Mouse (Mus musculus): ENCODE measurements around the gene Megf6. TPM values are rescaled to one million over a fixed set of nuclear protein-coding genes. Genes with fewer than 3 reads are reported as not detected.

Gene Megf6
- polyA plus RNA-seq, 1 experiment from 2014 or later: 31.5 TPM

DNA sequence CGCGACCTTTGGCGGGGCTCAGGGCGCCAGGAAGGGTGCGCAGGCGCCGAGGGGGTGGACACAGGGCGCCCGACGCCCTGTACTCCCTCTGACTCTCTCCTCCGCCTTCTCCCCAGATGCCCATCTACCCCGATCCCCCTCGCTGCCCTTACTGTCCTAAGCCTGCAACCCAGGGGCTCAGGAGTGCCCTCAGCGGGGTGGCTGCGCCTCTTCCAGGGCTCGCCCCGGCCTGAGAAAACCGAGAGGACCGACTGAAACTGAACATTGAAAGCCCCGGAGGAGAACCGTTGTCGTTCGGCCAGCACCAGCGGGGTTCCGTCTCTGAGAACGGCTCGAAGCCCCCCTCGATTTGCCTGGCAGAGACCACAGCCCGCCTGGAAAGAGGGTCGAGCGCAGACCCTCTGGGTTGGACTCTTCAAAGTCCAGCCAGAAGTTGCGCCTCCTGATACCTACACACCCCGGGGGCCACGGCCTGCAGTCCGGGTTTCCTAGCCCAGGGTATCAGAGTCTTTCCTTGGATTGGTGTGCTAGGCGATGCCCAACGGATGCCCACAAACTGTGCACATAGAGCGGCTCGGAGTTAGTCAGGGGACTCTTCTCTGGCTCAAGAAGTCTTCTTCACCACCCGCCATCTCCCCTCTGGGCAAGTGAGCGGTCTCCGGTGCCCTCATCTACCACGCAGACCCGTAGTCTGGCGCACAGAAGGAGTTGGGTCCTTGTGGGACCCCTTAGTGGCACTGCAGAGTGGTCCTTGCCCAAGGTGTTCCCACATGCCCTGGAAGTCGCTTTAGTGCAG, 30.1 kb upstream of the Megf6 start:
- Histone ChIP-seq H3K27ac (no peak overlapping the region), H3K9ac (peak overlapping the region; percentile 50; the same call in 1 of the 2 replicates), H3K4me3 (peak overlapping the region; percentile 88), H3K4me1 (replicated peaks) (peaks cover 33% of the 10 kb centered on the region), H3K27me3 (peaks cover 64% of the 10 kb centered on the region), H3K4me2 (peak overlapping the region; percentile 82), H3K36me3 (no peaks in the 10 kb centered on the region; the same call in 1 of the 2 replicates), H3K9me3 (replicated peaks) (no peaks in the 10 kb centered on the region)
- ATAC-seq (replicated peaks; ENCODE audit: insufficient number of reproducible peaks, insufficient read depth, low FRiP score, low read depth): no peak
- 2% methylated on average over 44 of the region's 46 CpGs for WGBS

DNA sequence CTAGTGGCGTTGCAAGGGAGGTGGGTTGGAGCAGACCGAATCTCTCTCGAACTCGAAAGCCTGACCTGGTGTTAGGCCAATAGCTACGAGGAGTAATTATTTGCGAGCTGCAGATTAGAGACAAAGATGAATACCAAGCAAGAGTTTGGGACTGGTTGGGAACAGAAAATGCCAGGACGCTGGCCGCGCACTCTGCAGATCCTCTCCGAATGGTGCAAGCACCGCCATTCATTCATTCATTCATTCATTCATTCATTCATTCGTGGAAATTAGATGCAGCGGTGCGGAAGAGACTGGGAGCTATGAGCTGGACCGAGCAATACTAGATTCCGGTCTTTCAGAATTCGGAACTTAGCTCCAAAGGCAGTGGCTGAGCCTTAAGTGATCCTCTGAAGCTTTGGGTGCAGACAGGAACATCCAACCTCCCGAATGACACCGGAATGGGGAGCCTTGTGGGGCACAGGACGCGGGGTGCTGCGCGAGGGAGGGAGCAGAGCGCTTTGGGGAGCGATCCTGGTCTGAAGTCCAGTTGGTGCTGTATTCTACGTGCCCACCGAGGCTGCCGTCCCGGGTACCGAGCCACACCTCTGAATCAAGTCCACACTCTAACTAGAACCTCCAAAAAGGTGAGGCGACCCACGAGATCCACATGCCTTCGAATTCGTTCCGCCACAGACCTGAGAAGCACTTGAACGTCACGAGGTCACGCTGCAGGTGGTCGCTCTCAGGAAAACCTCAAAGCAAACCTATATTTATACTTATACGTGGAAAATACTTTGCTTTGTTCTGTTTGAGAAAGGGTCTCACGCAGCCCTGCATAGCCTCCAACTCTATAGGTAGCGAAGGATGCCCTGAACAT, 29.3 kb upstream of the Megf6 start:
- H3K4me3 ChIP-seq: peak overlapping the region; percentile 88
- H3K27me3 ChIP-seq: peaks cover 56% of the 10 kb centered on the region
- H3K27ac ChIP-seq: no peak overlapping the region
- 3% methylated on average over 42 of the region's 42 CpGs for WGBS
- H3K4me2 ChIP-seq: peak overlapping the region; percentile 82
- no peak for ATAC-seq (replicated peaks; ENCODE audit: insufficient number of reproducible peaks, insufficient read depth, low FRiP score, low read depth)
- H3K4me1 ChIP-seq (replicated peaks): peaks cover 33% of the 10 kb centered on the region
- H3K9ac ChIP-seq: no peak overlapping the region
- no peaks in the 10 kb centered on the region for H3K9me3 ChIP-seq (replicated peaks)
- H3K36me3 ChIP-seq: no peaks in the 10 kb centered on the region; the same call in 1 of the 2 replicates

DNA sequence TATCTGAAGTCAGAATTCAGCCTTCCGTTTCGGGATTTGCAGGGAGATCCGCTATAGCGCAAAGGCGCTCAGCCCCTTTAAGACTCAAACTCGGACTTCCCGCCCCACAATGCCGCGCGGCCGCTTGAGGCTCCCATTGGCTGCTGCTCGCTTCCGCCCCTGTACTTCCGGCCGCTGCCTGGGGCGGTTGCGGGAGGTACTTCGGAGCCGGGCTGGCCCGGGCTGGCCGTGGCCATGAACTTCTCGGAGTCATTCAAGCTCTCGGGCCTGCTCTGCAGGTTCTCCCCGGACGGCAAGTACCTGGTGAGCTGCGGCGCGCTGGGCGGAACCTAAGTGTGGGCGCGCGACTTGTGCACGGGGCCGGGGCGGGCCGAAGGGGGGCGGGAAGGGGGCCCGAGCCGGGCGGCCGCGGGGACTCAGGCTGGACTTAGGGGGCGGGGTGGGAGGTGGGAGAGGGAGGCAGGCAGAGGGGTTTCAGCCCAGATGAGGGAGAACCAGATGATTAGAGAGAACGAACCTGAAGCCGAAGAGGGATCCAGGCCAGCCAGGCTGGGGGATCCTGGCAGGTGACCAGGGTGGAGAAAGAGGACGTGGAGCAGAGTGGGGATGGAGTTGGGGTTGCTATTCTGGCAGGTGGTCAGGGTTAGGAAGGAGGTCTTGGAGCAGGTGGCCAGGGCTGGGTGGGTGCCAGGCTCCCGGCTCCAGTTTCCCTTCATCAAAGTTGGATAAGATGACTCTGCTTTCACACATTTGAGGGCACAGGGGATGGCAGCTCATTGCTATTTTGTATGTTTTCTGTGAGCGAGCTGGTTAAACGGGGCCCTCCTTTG, 28.1 kb upstream of the Megf6 start, which contains the start of gene Wrap73:
Wrap73 (plus strand) TSS at position 162 of the 830 bp plus-strand sequence.
- ATAC-seq (replicated peaks; ENCODE audit: insufficient number of reproducible peaks, insufficient read depth, low FRiP score, low read depth): peak; percentile 91
- H3K36me3 ChIP-seq: no peaks in the 10 kb centered on the region; the same call in 1 of the 2 replicates
- H3K27ac ChIP-seq: peak within 1 kb of the TSS; percentile 85
- peak within 1 kb of the TSS; percentile 88 for H3K4me3 ChIP-seq
- peaks cover 45% of the 10 kb centered on the region for H3K27me3 ChIP-seq
- no peaks in the 10 kb centered on the region for H3K9me3 ChIP-seq (replicated peaks)
- H3K4me2 ChIP-seq: peak within 1 kb of the TSS; percentile 82
- 1% methylated on average over 49 of the region's 49 CpGs for WGBS
- peak within 1 kb of the TSS; percentile 85 for H3K9ac ChIP-seq
- H3K4me1 ChIP-seq (replicated peaks): peaks cover 33% of the 10 kb centered on the region

DNA sequence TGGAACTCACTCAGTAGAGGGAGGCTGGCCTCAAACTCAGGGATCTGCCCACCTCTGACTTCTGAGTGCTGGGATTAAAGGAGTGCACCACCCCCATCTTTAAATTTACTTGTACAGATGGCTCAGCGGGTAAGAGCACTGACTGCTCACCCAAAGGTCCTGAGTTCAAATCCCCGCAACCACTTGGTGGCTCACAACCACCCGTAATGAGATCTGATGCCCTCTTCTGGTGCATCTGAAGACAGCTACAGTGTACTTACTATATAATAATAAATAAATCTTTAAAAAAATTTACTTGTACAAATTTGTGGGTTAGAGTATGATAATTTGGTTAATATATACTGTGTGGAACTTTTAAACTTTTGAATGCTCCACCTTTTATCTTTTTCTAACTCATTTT, 25.8 kb upstream of the Megf6 start:
- no peak for ATAC-seq (replicated peaks; ENCODE audit: insufficient number of reproducible peaks, insufficient read depth, low FRiP score, low read depth)
- no peaks in the 10 kb centered on the region; the same call in 1 of the 2 replicates for H3K36me3 ChIP-seq
- H3K4me2 ChIP-seq: no peak overlapping the region
- 80% methylated on average over 3 of the region's 3 CpGs for WGBS
- peaks cover 29% of the 10 kb centered on the region for H3K4me1 ChIP-seq (replicated peaks)
- no peak overlapping the region for H3K9ac ChIP-seq
- H3K27me3 ChIP-seq: peaks cover 22% of the 10 kb centered on the region
- no peaks in the 10 kb centered on the region for H3K9me3 ChIP-seq (replicated peaks)
- H3K4me3 ChIP-seq: no peak overlapping the region
- H3K27ac ChIP-seq: no peak overlapping the region

DNA sequence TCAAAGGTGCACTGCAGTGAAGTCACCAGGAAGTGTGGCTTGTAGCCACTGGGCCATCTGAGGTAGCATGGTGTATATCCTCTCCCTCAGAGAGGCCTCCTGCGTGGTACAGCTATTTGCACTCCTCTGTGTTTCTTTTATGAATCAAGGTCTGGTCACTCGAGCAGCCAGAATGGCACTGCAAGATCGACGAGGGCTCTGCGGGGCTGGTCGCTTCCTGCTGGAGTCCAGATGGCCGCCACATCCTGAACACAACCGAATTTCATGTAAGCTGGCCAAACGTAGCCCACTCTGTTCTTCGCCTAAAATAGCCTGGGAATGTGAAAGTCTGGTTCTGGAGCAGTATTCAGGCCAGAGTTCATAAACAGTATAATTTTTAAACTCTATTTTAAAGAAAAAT, 24.2 kb upstream of the Megf6 start:
- Histone ChIP-seq H3K36me3 (peaks cover 3% of the 10 kb centered on the region; the same call in 1 of the 2 replicates), H3K9ac (no peak overlapping the region), H3K4me3 (no peak overlapping the region), H3K27me3 (peaks cover 6% of the 10 kb centered on the region), H3K4me1 (replicated peaks) (peaks cover 12% of the 10 kb centered on the region), H3K27ac (no peak overlapping the region), H3K4me2 (no peak overlapping the region), H3K9me3 (replicated peaks) (no peaks in the 10 kb centered on the region)
- no peak for ATAC-seq (replicated peaks; ENCODE audit: insufficient number of reproducible peaks, insufficient read depth, low FRiP score, low read depth)
- 80% methylated on average over 10 of the region's 10 CpGs for WGBS

DNA sequence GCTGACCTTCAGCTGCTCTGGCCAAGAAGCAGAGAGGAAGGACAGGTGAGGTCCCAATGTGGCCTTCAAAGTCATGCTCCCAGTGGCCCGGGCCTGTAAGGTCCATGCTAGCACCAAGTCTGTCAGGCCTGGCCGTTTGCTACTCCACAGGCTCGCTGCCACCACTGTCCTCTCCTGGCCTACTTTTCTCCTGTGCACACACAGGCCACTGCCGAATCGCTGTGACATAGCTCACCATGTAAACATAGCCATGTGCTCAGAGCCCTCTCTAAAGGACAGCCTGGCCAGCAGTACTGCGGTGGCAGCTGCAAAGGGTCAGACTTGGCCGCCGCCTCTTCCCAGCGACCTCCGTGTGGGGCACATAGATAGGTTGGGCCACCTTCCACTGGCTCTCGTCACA, 16.4 kb upstream of the Megf6 start:
- Histone ChIP-seq H3K9ac (no peak overlapping the region), H3K9me3 (replicated peaks) (no peaks in the 10 kb centered on the region), H3K4me1 (replicated peaks) (peaks cover 4% of the 10 kb centered on the region), H3K4me2 (no peak overlapping the region), H3K27me3 (no peaks in the 10 kb centered on the region), H3K27ac (no peak overlapping the region), H3K36me3 (peaks cover 54% of the 10 kb centered on the region), H3K4me3 (no peak overlapping the region)
- WGBS: 70% methylated on average over 11 of the region's 11 CpGs
- ATAC-seq (replicated peaks; ENCODE audit: insufficient number of reproducible peaks, insufficient read depth, low FRiP score, low read depth): no peak

DNA sequence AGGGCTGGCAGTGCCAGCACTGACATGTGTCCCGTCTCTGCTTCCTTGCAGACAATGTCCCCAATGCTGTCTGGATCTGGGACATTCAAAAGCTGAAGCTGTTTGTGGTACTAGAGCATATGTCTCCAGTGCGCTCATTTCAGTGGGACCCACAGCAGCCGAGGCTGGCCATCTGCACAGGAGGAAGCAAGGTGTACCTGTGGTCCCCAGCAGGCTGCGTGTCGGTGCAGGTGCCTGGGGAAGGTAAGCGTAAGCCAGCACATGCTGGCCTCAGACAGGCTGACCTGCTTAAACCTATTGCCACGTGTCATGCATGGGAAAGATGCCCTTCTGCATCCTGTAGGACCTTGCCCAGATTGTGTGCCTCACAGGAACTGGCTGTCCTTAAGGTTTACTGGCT, 14.5 kb upstream of the Megf6 start:
- no peak for ATAC-seq (replicated peaks; ENCODE audit: insufficient number of reproducible peaks, insufficient read depth, low FRiP score, low read depth)
- 81% methylated on average over 7 of the region's 7 CpGs for WGBS
- H3K27me3 ChIP-seq: no peaks in the 10 kb centered on the region
- no peak overlapping the region for H3K4me2 ChIP-seq
- peaks cover 14% of the 10 kb centered on the region for H3K4me1 ChIP-seq (replicated peaks)
- no peak overlapping the region for H3K27ac ChIP-seq
- H3K4me3 ChIP-seq: no peak overlapping the region
- H3K36me3 ChIP-seq: peaks cover 54% of the 10 kb centered on the region
- no peaks in the 10 kb centered on the region for H3K9me3 ChIP-seq (replicated peaks)
- no peak overlapping the region for H3K9ac ChIP-seq

DNA sequence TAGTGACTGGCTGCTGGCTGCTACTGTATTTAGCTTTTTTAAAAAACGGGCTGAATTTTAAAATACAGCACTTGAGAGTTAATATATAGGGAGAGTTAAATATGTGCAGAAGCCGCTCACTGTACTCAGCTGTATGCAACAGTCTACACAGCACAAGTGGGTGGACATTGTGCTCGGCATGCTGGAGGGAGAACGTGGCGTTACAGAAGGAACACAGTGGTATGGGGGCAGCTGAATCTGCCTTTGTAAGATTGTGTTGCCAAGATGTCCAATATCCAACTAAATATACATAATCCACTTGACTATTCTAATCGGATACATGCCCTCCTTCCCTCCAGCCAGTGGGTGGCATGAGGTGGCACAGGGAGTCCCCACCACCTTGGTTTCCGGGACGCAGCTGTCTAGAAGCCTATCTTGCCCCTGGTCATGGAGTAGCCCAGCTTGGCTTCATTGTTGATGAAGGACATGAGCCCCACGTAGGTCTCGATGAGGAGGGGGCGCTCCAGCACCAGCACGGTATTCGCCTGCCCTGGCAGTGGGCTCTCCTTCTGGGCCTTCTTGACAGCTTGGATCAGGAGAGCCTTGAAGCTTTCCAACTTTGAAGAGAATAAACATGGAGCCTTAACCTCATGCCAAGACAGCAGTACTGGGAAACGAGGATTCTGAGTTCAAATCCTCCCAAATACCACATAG, 12.4 kb upstream of the Megf6 start:
- Histone ChIP-seq H3K27ac (no peak overlapping the region), H3K4me3 (no peak overlapping the region), H3K36me3 (peaks cover 35% of the 10 kb centered on the region), H3K27me3 (no peaks in the 10 kb centered on the region), H3K9me3 (replicated peaks) (no peaks in the 10 kb centered on the region), H3K9ac (no peak overlapping the region), H3K4me2 (no peak overlapping the region), H3K4me1 (replicated peaks) (peaks cover 20% of the 10 kb centered on the region)
- ATAC-seq (replicated peaks; ENCODE audit: insufficient number of reproducible peaks, insufficient read depth, low FRiP score, low read depth): no peak
- WGBS: 90% methylated on average over 14 of the region's 14 CpGs

DNA sequence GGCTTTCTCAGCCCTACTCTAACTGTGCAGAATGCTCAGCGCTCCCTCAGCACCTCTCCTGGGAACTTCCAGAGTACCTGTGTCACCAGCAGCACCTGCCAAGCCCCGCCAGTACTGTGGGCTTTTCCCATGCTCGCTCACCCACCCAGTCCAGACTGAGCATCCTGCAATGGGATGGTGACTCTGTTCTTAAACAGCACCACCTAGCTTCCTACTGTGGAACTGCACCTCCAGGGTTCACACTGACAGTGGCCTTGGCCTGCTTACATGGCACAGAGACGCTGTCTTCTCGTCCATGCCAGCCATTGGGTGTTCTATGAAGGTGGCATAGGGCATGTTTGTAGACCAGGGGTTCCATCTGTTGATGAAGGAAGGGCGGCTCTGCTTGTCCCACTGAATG, 11.5 kb upstream of the Megf6 start:
- 17% methylated on average over 6 of the region's 6 CpGs for WGBS
- Histone ChIP-seq H3K36me3 (peaks cover 31% of the 10 kb centered on the region), H3K4me2 (peak overlapping the region; percentile 91), H3K9me3 (replicated peaks) (no peaks in the 10 kb centered on the region), H3K4me3 (peak overlapping the region; percentile 97; the same call in 1 of the 2 replicates), H3K4me1 (replicated peaks) (peaks cover 20% of the 10 kb centered on the region), H3K27ac (no peak overlapping the region), H3K9ac (no peak overlapping the region), H3K27me3 (no peaks in the 10 kb centered on the region)
- ATAC-seq (replicated peaks; ENCODE audit: insufficient number of reproducible peaks, insufficient read depth, low FRiP score, low read depth): no peak

DNA sequence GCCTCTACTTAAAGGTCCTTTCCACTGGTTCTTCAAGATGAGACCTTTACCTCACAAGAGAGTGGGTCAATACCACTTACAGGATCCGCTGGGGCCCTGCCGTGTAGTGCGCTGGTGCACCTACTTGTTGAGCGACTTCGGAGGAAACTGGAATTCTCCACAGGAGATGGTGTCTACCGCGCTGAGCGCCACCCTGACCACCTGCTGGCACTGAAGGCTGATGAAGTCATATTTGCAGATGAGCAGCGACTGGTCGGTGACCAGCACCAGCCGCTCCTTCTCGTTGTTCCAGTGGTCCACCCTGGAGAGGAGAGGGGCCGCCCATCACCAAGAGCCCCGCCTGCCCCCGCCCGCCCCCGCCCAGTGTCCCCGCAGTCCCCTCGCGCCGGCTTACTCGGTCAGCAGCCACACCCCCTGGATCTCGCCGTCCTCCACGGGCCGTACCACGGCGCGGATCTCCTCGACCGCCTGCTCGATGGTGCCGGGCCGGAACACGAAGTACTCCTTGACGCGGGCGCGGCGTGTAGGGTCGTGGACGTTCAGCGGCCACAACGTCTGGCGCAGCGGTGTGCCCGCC, 10.5 kb upstream of the Megf6 start:
- no peaks in the 10 kb centered on the region for H3K27me3 ChIP-seq
- peak; percentile 58 for ATAC-seq (replicated peaks; ENCODE audit: insufficient number of reproducible peaks, insufficient read depth, low FRiP score, low read depth)
- 2% methylated on average over 47 of the region's 47 CpGs for WGBS

More for the DNA sequence above, 10.5 kb upstream of the Megf6 start:
- peak overlapping the region; percentile 91 for H3K4me2 ChIP-seq
- H3K27ac ChIP-seq: peak overlapping the region; percentile 80
- no peaks in the 10 kb centered on the region for H3K9me3 ChIP-seq (replicated peaks)
- peak overlapping the region; percentile 97 for H3K4me3 ChIP-seq
- H3K9ac ChIP-seq: peak overlapping the region; percentile 87
- H3K36me3 ChIP-seq: peaks cover 31% of the 10 kb centered on the region
- peaks cover 20% of the 10 kb centered on the region for H3K4me1 ChIP-seq (replicated peaks)
